Mouse (Mus musculus): ENCODE results near the gene Pigq. TPM values are rescaled to one million over a fixed set of nuclear protein-coding genes. Genes with fewer than 3 reads are reported as not detected.

Pigq gene
- 71.9 and 75.8 TPM in 2 replicates for polyA plus RNA-seq (2015; fragmentation: Nextera tagmentation; extraction: Ambion mirVana)

DNA sequence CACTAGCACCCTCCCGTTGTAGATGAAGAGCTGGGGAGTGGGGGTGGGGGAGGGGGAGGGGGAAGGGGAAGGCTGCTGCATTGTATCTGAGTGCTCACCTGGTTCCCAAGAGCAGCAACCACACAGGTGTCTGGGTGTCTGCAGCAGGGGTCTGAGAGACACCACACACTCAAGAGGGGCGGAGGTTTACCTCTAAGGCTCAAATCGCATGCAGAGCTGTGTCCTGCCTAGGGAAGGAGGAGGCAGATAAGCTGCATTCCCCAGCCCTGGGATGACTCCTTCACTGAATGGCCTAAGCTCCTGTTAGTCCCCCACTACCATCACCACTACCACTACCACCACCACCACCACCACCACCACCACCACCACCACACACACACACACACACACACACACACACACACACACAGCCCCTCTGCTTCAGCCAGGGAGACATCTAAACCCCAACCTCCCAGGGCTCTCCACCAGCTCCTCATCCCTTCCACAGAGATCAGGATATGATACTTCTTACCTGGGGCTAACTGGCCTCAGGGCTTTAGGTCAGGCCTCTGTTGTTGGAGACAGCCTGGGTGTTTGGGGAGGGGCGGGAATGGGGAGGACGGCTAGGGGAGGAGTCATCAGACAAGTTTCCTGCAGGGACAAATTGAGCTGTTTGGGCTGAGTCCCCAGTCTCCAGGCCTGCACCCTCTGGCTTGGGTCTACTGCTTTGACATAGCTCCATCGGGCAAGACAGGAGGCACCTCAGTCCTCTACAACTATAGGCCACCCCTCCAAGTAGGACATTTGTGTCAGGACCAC, at the start of gene Pigq, which contains the start of gene Nhlrc4:
Gene Pigq, minus strand, starts transcription at position 571 of the 798 bp plus-strand sequence.
Gene Nhlrc4, minus strand, starts transcription at position 596 of the 798 bp plus-strand sequence.
- Histone ChIP-seq H3K4me3 (no peak within 1 kb of the TSS), H3K27ac (no peak within 1 kb of the TSS), H3K4me1 (peaks cover 14% of the 10 kb centered on the region), H3K9me3 (no peaks in the 10 kb centered on the region), H3K4me2 (no peak within 1 kb of the TSS), H3K27me3 (replicated peaks) (peaks cover under 1% of the 10 kb centered on the region), H3K36me3 (replicated peaks) (no peaks in the 10 kb centered on the region), H3K9ac (no peak within 1 kb of the TSS)
- no peak for ATAC-seq (replicated peaks)
- WGBS, result 58% methylated on average over 6 of the region's 6 CpGs

DNA sequence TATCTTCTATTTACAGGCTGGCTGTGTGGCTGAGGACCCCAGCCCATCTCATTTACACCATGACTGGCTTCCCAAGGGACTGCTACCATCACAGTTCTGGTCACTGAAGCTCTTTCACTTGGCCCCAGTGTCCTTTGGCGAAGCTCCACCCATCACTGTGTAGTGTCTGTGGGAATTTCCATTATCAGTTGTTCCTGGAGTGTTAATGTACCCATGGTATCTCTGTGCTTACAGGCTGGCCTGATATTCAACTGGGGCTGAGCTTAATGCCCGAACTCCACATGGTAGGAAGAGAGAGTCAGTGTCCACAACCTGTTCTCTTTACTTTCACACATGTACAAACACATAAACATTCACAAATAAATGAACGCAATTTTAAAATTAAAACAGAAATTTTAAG, 48.8 kb upstream of the Pigq start:
- no peak for ATAC-seq (replicated peaks)
- H3K4me2 ChIP-seq, result no peak overlapping the region
- peaks cover 38% of the 10 kb centered on the region for H3K36me3 ChIP-seq (replicated peaks)
- no peak overlapping the region for H3K4me3 ChIP-seq
- 92% methylated on average over 3 of the region's 3 CpGs for WGBS
- H3K9me3 ChIP-seq, result no peaks in the 10 kb centered on the region
- H3K9ac ChIP-seq, result no peak overlapping the region
- no peaks in the 10 kb centered on the region for H3K4me1 ChIP-seq
- no peaks in the 10 kb centered on the region for H3K27me3 ChIP-seq (replicated peaks)
- H3K27ac ChIP-seq, result no peak overlapping the region

DNA sequence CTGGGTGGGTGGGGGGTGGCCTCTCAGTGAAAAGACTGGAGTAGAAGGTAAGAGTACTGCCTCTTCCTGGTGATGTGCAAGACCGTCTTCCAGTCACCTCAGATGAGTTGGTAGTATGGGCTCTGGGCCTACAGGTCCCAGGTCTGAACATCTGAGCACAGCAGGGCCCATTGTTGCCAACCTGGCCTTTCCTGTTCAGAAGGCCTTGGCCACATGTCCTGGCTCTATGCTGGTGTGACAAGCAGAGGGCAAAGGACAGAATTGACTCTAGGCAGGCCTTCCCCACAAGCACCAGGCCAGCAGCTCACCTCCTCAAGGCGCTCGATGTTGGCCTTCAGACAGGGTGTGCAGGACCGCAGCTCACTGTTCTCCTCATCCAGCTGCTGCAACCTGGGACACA, 47.5 kb upstream of the Pigq start:
- 97% methylated on average over 4 of the region's 4 CpGs for WGBS
- Histone ChIP-seq H3K4me2 (no peak overlapping the region), H3K27me3 (replicated peaks) (no peaks in the 10 kb centered on the region), H3K27ac (no peak overlapping the region), H3K9me3 (no peaks in the 10 kb centered on the region), H3K4me3 (no peak overlapping the region), H3K4me1 (no peaks in the 10 kb centered on the region), H3K36me3 (replicated peaks) (peaks cover 33% of the 10 kb centered on the region), H3K9ac (no peak overlapping the region)
- no peak for ATAC-seq (replicated peaks)

DNA sequence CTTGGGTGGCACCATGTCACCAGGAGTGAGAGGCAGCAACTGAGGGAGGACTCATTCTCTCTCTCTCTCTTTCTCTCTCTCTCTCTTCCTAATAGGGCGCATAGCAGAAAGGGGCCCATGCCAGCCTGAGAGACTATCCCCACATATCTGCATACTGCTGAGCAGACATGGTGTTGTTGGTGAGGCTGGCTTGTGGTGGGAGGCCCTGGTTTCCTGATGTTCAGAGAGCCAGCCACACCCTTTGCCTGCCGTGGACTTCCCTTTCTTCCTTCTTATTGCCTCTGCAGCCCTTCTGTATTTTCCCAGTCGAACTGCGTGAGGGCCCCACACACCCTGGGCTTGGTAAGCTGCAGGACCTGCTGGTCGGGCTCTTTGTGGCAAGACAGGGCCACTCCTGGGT, 45.6 kb upstream of the Pigq start:
- Histone ChIP-seq H3K4me1 (peaks cover 4% of the 10 kb centered on the region; the same call in 1 of the 2 replicates), H3K36me3 (replicated peaks) (peaks cover 33% of the 10 kb centered on the region), H3K4me2 (no peak overlapping the region), H3K9me3 (no peaks in the 10 kb centered on the region), H3K27ac (no peak overlapping the region), H3K27me3 (replicated peaks) (no peaks in the 10 kb centered on the region), H3K9ac (no peak overlapping the region), H3K4me3 (no peak overlapping the region)
- 94% methylated on average over 5 of the region's 5 CpGs for WGBS
- no peak for ATAC-seq (replicated peaks)

DNA sequence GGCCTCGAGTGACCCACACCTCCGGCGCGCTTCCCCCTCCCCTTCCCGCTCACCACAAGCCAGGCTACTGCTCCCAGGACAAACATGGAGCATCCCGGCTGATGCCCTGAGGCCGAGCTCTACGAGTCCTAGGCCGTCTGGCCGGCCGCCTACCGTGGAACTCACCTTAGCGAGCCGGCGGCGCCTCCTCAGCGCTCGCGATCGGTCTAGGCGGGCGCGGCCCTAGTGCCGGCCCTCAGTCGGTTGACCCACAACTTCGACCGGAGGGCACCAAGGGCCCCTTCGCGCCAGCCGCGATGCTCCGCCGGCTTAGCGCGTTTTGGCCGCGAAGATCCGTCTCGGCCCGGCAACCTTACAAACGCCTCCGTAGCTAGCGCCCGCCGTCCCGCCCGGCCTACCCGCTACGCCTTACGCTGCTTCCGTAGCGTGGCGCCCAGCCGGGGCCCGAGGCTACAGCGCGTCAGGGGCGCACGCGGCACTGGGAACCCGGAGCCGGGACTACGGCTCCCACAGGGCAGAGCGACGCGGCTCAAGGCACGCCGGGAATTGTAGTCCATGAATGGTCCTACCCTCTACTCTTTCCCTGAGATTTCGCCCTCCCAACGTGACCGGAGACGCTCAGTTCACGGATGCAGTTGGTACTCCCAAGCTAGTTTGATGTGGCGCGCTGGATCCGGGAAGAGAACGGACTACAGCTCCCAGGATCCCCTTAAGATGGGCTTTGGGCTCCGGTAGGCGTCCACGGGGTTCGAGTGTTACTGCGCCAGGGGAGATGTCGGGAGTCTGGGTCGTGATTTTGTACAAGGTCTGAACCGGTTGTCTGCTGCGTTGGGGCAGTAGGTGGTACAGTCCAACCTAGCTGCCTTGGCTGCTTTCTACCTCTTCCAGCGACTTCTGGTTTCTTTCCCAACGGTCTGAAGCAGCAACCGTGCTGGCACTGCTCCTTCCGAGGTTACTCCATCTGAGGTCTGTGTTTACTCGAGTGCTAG, 40.9 kb upstream of the Pigq start, which contains the start of gene Capn15:
Gene Capn15, minus strand, starts transcription at position 491 of the 989 bp plus-strand sequence.
- peak within 1 kb of the TSS; percentile 86 for H3K4me3 ChIP-seq
- H3K36me3 ChIP-seq (replicated peaks), result peaks cover 9% of the 10 kb centered on the region
- H3K27ac ChIP-seq, result peak within 1 kb of the TSS; percentile 90
- H3K9me3 ChIP-seq, result no peaks in the 10 kb centered on the region
- peak within 1 kb of the TSS; percentile 84 for H3K9ac ChIP-seq
- H3K4me2 ChIP-seq, result peak within 1 kb of the TSS; percentile 79
- WGBS, result under 1% methylated on average over 90 of the region's 91 CpGs
- peaks cover 28% of the 10 kb centered on the region for H3K4me1 ChIP-seq
- H3K27me3 ChIP-seq (replicated peaks), result no peaks in the 10 kb centered on the region
- peak; percentile 99 for ATAC-seq (replicated peaks)

DNA sequence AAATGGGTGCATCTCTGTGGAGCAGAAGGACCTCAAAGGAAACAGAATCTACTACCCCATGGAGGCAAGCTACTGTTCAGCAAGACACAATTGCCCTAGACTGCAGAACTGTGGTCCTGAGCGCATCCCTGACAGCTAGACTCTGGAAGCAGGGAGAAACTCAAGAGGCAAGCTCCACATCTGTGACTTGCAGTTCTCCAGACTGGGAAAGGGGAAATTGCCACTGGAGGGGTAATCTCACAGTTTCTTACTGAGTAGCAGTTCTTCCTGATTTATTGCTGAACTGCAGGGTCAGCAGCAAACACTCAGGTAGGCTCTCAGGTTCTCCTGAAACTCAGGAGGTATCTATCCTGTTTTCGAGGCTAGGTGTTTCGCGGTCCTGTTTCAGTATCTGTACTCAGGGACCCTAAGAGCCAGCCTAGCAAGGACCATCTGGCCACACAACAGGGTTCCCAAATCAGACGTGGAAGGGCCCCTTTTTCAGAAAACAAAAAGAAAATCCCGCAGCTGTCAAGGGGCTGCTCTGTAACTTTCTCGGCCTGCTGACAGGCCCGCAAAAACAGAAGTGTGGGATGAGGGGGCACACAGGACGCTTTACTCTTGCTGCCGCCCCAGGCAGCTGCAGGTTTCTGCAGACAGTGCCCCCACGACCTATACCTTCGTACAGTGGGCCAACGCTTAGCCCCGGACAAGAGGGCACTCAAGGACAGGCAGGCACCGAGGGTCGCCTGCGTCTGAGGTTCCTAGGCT, 40.0 kb upstream of the Pigq start:
- peak; percentile 40; the same call in 1 of the 2 replicates for ATAC-seq (replicated peaks)
- WGBS, result 13% methylated on average over 17 of the region's 17 CpGs
- Histone ChIP-seq H3K9me3 (no peaks in the 10 kb centered on the region), H3K4me3 (peak overlapping the region; percentile 86), H3K27me3 (replicated peaks) (no peaks in the 10 kb centered on the region), H3K4me2 (peak overlapping the region; percentile 79), H3K27ac (peak overlapping the region; percentile 90), H3K4me1 (peaks cover 28% of the 10 kb centered on the region), H3K36me3 (replicated peaks) (peaks cover under 1% of the 10 kb centered on the region; the same call in 1 of the 2 replicates), H3K9ac (peak overlapping the region; percentile 84)

DNA sequence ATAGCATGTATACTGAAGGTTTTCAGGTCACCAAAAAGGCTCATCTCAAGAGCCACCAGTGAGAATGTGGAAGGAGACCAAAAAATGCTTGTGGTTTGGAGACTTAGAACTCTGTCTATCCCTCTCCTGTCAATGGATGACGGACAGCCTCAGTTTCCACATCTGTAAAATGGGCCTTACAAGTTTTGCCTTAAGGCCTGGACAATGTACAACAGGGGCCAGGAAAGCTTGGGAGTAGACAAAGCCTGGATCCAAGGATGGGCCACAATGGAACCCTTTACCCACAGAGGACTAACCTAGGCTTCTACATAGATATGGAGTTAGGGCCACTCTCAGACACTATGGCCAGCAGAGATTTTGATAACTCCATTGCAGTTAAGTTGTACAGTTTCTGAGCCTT, 39.3 kb upstream of the Pigq start:
- Histone ChIP-seq H3K27me3 (replicated peaks) (no peaks in the 10 kb centered on the region), H3K9ac (peak overlapping the region; percentile 84), H3K9me3 (no peaks in the 10 kb centered on the region), H3K27ac (no peak overlapping the region), H3K4me3 (peak overlapping the region; percentile 86), H3K4me2 (peak overlapping the region; percentile 79), H3K4me1 (peaks cover 28% of the 10 kb centered on the region), H3K36me3 (replicated peaks) (no peaks in the 10 kb centered on the region)
- no peak for ATAC-seq (replicated peaks)
- 96% methylated on average over 1 of the region's 1 CpGs for WGBS

DNA sequence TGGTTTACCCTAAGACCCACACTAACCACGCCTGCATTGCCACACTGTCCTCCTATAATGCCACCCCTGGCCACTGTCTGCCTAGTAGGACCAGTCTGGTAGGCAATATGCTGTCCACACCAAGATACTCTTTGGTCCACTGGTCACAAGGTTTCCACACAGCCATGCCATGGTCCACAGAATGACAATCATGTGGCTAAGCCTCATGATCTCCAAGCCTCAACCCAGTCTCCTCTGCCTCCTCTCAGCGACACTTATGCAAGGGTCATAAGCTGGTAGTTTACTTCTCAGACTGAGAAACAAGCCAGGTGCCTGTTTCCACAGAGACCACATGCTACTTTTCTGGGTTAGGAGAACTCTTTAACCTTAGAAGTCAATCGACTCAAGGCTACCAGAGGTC, 38.2 kb upstream of the Pigq start:
- H3K36me3 ChIP-seq (replicated peaks), result no peaks in the 10 kb centered on the region

DNA sequence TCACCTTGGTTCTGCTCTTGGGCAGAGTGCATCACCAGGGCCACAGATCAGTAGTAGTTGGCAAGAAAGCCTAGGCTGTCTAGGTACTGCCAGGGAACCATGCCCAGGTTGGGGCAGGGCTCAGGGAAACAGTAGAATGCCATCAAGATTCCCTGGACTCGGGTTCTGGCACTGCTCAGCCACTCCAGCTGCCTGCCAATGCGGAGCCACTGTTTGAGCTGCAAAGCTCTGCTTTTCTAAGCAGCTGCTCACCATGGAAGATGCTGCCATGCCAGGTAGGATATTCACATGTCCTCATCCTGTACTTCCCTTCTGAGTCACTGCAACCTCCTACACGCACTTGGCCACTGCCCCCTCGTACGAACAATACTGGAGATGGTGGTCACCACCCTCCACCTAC, 36.1 kb upstream of the Pigq start:
- no peak for ATAC-seq (replicated peaks)
- Histone ChIP-seq H3K4me1 (peaks cover 24% of the 10 kb centered on the region), H3K9me3 (no peaks in the 10 kb centered on the region), H3K9ac (no peak overlapping the region), H3K27me3 (replicated peaks) (no peaks in the 10 kb centered on the region), H3K4me2 (no peak overlapping the region), H3K27ac (no peak overlapping the region), H3K36me3 (replicated peaks) (no peaks in the 10 kb centered on the region), H3K4me3 (no peak overlapping the region)
- WGBS, result 90% methylated on average over 5 of the region's 5 CpGs

More for the DNA sequence above, 38.2 kb upstream of the Pigq start:
- no peak overlapping the region for H3K4me2 ChIP-seq
- H3K9ac ChIP-seq, result no peak overlapping the region
- ATAC-seq (replicated peaks), result no peak
- H3K27ac ChIP-seq, result no peak overlapping the region
- WGBS, result 95% methylated on average over 3 of the region's 3 CpGs
- no peak overlapping the region for H3K4me3 ChIP-seq
- H3K9me3 ChIP-seq, result no peaks in the 10 kb centered on the region
- H3K4me1 ChIP-seq, result peaks cover 28% of the 10 kb centered on the region
- no peaks in the 10 kb centered on the region for H3K27me3 ChIP-seq (replicated peaks)

DNA sequence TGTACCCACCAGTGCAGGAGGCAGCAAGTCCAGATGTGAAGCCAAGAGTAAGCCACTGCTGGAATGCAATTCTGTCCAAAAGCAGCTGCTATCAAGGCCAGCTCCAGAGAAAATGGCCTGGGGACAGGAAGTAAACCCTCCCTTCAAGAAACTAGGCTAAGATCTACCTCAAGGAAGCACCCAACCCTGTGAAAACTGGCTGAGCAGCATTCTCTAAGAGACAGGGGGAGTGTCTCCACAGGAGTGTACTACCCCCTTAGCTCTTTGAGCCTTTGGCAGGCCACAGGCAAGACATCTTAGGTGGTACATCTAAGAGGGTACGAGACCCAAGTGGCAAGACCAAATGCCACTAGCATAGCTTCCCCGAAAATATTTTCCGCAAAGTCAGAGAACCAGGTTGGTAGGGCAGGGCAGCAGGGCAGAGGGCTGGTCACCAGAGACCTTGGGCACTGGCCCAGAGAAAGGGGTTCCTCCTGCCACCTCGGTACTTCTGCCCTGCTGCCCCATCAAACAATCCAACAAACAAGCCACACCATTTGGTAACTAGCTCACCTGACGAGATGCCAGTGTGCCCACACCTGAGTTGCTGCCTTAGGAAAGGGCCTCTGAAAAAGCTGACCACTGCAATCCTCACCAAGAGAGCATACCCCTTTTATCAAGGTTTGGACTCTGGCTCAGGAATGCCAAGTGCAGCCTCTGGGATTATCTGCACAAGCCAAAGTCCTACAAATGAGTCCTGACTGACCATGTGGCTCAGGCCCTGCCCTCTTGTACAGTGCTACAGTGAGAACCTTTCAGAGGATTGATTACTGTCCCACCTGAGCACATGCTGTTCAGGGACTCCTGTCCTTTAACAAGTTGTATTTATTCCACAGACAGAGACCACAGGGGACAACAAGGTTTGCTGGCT, 35.3 kb upstream of the Pigq start:
- 92% methylated on average over 5 of the region's 5 CpGs for WGBS
- ATAC-seq (replicated peaks), result no peak
- Histone ChIP-seq H3K27ac (no peak overlapping the region), H3K4me2 (no peak overlapping the region), H3K4me3 (no peak overlapping the region), H3K9ac (no peak overlapping the region), H3K9me3 (no peaks in the 10 kb centered on the region), H3K36me3 (replicated peaks) (no peaks in the 10 kb centered on the region), H3K4me1 (peaks cover 24% of the 10 kb centered on the region), H3K27me3 (replicated peaks) (no peaks in the 10 kb centered on the region)
